Mouse (Mus musculus) cerebellum, adult 2 months (tissue): ENCODE measurements at regions not wholly inside any gene's neighbourhood (a gene's known extent, or its start where the extent isn't known, plus 50 kb on each side); places are given as distances from the start of the nearest gene placed in this dataset.

Source experiments
- DNase-seq, 2 experiments: peaks; one replicate each; pipeline ENCODE4 v3.0.0; 2021
- H3K27ac ChIP-seq: fragments of 200-500 bp; 2 replicates; pipeline ENCODE4 v1.5.1; 2012; ENCODE audit warnings: low read length, control low read depth, inconsistent platforms; ENCODE audit not compliant: insufficient read depth
- H3K27me3 ChIP-seq: fragments of 200-500 bp; 2 replicates; pipeline ENCODE4 v1.6.1; 2012; ENCODE audit warnings: inconsistent platforms, mild to moderate bottlenecking, low read length, moderate library complexity; ENCODE audit not compliant: control insufficient read depth, insufficient read depth
- H3K4me1 ChIP-seq: fragments of 200-500 bp; 2 replicates; pipeline ENCODE4 v1.6.1; 2011; ENCODE audit warnings: low read length; ENCODE audit not compliant: control insufficient read depth, insufficient read depth
- H3K4me3 ChIP-seq: fragments of 200-500 bp; replicated peaks from 2 replicates; pipeline ENCODE3; 2011; ENCODE audit warnings: mild to moderate bottlenecking, low read depth, low read length, control low read depth; ENCODE audit not compliant: insufficient read depth
- CTCF ChIP-seq: fragments of 200-500 bp; IDR thresholded peaks from 2 replicates; pipeline ENCODE4 v1.5.1; 2011; ENCODE audit warnings: low read depth, mild to moderate bottlenecking, control low read depth, low read length, moderate library complexity, borderline replicate concordance; ENCODE audit not compliant: insufficient read depth
- POLR2A ChIP-seq: fragments of 200-500 bp; IDR thresholded peaks from 2 replicates; pipeline ENCODE4 v1.6.1; 2011; ENCODE audit warnings: low read length, control low read depth, borderline replicate concordance; ENCODE audit not compliant: insufficient read depth
- WGBS: fragments of 180-500 bp; shearing (Covaris S2); methylation state at CpG from one replicate; pipeline ENCODE4 v1.1.7; 2018; 5-methylcytosine and 5-hydroxymethylcytosine counted together

DNA sequence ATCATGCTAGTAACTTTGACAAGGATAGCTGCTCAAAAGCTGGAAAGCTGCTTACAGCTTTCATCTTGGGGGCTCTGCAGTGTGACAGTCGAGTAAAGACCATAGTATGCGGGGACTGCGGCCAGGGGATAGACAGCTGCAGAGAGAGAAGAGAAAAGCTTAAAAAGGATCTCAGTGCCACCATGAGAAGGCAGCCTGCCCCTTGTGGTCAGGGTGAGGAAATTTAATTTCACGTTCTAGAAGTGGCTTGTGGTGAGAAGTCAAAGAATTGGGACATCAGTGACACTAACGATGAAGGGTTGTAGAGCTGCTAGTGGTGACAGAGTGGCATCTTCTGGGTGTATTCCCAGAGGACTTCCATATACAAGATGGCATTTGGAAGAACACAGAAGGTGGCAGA, 116.7 kb upstream of the Ttc29 start:
- H3K4me1 ChIP-seq, result no peaks in the 10 kb centered on the region
- H3K27ac ChIP-seq, result no peak overlapping the region
- H3K27me3 ChIP-seq, result no peaks in the 10 kb centered on the region; the same call in 1 of the 2 replicates
- TF ChIP-seq CTCF (peak; percentile 40; the same call in 1 of the 2 replicates), POLR2A (no peak)
- no peak for DNase-seq
- no peak overlapping the region for H3K4me3 ChIP-seq
- 19% methylated on average over 5 of the region's 5 CpGs for WGBS

DNA sequence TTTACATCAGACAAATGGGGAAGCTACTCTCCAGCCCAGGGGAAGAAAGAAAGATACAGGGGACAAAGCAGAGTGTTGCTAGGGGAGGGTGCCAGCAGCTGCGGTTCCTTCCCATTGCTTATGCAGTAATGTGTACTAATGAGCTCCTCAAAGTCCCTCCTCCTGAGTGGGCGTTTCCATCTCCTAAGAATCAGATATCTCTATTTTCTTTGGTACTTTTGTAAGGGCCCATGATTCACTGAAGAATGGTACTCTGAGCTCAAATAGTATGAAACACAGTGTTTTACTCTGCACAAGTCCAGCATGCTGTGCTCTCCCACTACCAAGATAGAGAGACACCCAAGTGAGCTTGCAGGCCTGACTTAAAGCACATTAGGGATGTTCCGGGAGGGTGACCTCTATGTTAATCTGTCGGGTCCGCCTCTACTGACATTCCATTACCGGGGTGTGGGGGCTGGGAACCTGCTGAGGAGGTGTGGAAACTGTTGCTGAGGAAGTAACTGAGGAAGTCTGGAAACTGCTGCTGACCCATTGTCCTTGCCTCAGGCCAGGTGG, 114.8 kb upstream of the Ttc29 start:
- TF ChIP-seq POLR2A (no peak), CTCF (no peak)
- H3K4me3 ChIP-seq, result no peak overlapping the region
- H3K4me1 ChIP-seq, result no peaks in the 10 kb centered on the region
- H3K27ac ChIP-seq, result no peak overlapping the region
- WGBS, result 55% methylated on average over 6 of the region's 6 CpGs
- no peak for DNase-seq
- H3K27me3 ChIP-seq, result no peaks in the 10 kb centered on the region; the same call in 1 of the 2 replicates

DNA sequence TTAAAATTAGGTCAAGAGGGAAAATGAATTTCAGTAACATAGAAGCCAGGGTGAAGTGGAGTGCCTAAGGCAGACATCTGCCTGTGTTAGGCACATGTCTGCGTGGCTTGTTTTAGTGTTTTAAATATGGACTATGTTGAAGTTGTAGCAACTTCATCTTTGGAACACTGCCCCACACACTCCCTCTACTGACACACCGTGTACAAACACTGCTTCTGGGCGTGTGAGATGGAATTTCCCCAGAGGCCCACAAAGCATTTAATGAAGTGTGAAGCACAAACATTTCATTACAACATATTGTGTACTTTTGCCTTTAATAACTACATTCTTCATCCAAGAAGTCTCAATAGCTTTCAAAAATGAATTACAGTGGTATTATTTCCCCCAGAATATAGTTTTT, 114.0 kb upstream of the Ttc29 start:
- Histone ChIP-seq H3K4me1 (no peaks in the 10 kb centered on the region), H3K27me3 (no peaks in the 10 kb centered on the region; the same call in 1 of the 2 replicates), H3K27ac (no peak overlapping the region), H3K4me3 (no peak overlapping the region)
- WGBS, result 65% methylated on average over 3 of the region's 3 CpGs
- no peak for TF ChIP-seq POLR2A
- no peak for DNase-seq

DNA sequence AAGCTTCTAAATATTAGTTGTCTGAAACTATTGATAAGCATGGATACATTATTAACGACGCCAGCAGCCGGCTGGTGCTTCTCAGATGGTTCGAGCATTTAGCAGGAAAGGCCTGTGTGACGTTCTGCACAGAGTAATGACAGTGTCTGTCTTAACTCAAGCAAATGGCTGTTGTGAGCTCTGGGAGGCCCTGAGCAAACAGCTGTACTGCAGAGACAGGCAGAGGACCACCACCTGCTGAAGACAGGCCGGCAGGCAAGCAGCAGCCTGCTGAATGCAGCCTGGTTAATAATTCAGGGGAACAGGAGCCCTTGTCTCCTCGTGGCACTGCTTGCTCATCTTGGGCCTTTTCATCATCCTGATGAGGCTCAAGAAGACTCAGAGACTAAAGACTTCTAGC, 105.8 kb upstream of the Ttc29 start:
- H3K4me1 ChIP-seq, result no peaks in the 10 kb centered on the region
- H3K27me3 ChIP-seq, result no peaks in the 10 kb centered on the region
- DNase-seq, result no peak
- no peak overlapping the region for H3K4me3 ChIP-seq
- TF ChIP-seq POLR2A (no peak), CTCF (no peak)
- H3K27ac ChIP-seq, result no peak overlapping the region
- WGBS, result 67% methylated on average over 7 of the region's 7 CpGs

DNA sequence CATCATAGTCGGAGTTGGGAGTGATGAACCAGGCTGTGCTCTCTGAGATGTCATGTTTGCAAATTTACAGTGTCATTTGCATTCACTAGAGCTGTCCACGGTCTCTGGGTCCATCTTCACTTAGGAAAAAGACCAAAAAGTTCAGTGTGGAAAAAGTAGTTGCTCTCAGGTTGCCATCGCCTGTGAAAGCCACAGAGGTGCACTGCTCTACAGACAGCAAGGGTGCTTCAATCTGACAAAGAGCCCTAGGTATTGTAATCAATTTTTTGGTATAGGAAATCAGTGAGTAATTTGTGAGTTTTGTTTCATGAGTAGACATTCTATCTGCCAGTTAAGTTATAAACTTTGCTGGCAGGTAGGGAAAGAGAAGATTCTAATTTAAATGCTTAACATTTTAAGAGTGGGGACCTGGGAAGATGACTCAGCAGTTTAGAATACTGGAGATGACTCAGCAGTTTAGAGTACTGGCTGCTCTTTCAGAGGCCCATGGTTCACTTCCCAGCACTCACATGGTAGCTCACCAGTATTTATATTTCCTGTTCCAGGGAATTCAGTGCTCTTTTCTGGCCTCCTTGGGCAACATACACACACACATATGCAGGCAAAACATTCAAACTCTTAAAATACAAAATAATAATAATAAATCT, 103.0 kb upstream of the Ttc29 start:
- no peaks in the 10 kb centered on the region for H3K27me3 ChIP-seq
- WGBS, result 86% methylated on average over 3 of the region's 3 CpGs
- H3K27ac ChIP-seq, result no peak overlapping the region
- TF ChIP-seq POLR2A (no peak), CTCF (no peak)
- H3K4me3 ChIP-seq, result no peak overlapping the region
- H3K4me1 ChIP-seq, result no peaks in the 10 kb centered on the region
- no peak for DNase-seq

DNA sequence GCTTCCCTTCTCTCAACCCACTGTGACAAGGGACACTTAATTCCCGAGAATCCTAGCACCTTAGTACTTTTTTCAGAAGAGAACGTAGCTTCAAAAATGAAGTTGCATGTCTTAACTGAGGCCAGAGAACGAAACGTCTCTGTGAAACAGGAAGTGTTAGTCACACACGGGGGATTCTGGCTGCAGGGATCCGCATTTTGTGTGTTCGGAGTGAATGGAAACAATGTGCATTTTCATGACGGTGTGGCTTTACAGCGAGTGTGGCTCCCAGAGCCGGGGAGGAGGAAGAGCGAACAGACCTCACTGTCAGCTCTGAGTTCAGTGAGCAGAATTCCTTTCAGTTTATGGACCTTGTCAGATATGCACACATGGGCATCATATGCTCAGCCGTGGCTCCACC, 100.0 kb upstream of the Ttc29 start:
- no peak for DNase-seq
- 51% methylated on average over 12 of the region's 12 CpGs for WGBS
- TF ChIP-seq POLR2A, result no peak
- Histone ChIP-seq H3K4me3 (no peak overlapping the region), H3K4me1 (peaks cover 3% of the 10 kb centered on the region), H3K27me3 (no peaks in the 10 kb centered on the region), H3K27ac (no peak overlapping the region)

DNA sequence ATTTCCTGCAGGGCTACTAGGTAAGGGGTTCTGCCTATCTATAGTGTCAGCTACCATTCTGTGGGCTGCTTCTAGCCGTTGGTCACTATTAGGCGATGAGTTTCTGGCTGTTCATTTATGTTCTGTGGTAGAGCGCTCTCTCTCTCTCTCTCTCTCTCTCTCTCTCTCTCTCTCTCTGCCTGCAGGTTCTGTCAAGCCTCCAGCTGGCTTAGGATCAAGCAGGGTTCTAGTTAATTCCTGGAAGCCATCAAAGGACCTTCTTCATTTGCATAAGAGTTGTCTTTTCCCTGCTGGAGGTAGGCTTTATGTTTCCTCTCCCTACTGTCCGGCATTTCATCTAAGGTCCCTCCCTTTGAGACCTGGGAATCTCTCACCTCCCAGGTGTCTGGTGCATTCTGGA, 98.6 kb upstream of the Ttc29 start:
- TF ChIP-seq CTCF, result no peak
- TF ChIP-seq POLR2A, result no peak
- no peak for DNase-seq
- no peak overlapping the region for H3K4me3 ChIP-seq
- H3K4me1 ChIP-seq, result peaks cover 3% of the 10 kb centered on the region
- H3K27me3 ChIP-seq, result no peaks in the 10 kb centered on the region
- whole genome bisulfite sequencing, result 46% methylated on average over 4 of the region's 4 CpGs
- no peak overlapping the region for H3K27ac ChIP-seq

DNA sequence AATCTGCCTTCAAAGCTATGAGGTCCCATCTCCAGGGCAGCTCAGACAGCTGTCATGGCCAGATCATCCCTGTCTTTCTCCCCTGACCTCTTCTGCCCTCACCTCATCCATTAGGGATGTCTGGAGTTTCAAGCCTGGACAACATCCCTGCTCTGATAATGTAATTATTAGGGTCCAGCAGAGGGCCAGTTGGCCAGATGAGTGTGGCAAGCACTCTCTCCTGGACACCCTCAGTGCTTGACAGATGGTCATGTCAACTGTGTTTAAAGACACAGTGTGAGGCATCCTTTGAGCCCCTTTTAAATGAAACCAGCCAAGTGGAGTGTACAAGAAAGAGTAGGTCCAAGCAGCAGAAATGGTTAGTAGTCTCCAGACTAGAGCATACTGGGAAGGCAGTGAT, 95.9 kb upstream of the Ttc29 start:
- peak in 1 of 2 experiments; percentile 2 for DNase-seq
- peaks cover 3% of the 10 kb centered on the region for H3K4me1 ChIP-seq
- TF ChIP-seq POLR2A (no peak), CTCF (no peak)
- H3K27me3 ChIP-seq, result no peaks in the 10 kb centered on the region; the same call in 1 of the 2 replicates
- H3K27ac ChIP-seq, result no peak overlapping the region
- H3K4me3 ChIP-seq, result no peak overlapping the region

DNA sequence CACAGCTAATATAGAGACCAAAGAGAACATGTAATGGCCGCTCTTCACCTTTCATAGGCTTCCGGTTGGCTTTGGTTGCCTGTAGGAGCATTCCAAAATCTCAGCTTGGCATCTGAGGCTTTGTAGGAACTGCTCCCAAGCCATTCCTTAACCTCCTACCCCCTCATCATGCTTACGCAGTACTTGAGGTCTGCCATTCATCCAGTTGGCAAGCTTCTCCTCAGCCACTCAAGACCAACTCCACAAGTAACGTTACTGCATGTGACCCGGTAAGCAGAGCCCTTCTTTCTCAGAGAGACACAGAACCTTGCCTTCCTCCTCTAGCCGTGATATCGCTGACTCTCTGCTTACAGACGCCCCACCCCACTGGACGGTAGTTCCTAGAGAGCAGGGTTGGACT, 94.6 kb upstream of the Ttc29 start:
- no peak overlapping the region for H3K4me3 ChIP-seq
- no peak for DNase-seq
- no peak overlapping the region for H3K27ac ChIP-seq
- 73% methylated on average over 9 of the region's 9 CpGs for WGBS
- TF ChIP-seq CTCF (no peak), POLR2A (no peak)
- peaks cover 3% of the 10 kb centered on the region for H3K4me1 ChIP-seq
- H3K27me3 ChIP-seq, result no peaks in the 10 kb centered on the region; the same call in 1 of the 2 replicates
